8 mouse cellular contexts compared by ENCODE assay signal in the genomic region with DNA sequence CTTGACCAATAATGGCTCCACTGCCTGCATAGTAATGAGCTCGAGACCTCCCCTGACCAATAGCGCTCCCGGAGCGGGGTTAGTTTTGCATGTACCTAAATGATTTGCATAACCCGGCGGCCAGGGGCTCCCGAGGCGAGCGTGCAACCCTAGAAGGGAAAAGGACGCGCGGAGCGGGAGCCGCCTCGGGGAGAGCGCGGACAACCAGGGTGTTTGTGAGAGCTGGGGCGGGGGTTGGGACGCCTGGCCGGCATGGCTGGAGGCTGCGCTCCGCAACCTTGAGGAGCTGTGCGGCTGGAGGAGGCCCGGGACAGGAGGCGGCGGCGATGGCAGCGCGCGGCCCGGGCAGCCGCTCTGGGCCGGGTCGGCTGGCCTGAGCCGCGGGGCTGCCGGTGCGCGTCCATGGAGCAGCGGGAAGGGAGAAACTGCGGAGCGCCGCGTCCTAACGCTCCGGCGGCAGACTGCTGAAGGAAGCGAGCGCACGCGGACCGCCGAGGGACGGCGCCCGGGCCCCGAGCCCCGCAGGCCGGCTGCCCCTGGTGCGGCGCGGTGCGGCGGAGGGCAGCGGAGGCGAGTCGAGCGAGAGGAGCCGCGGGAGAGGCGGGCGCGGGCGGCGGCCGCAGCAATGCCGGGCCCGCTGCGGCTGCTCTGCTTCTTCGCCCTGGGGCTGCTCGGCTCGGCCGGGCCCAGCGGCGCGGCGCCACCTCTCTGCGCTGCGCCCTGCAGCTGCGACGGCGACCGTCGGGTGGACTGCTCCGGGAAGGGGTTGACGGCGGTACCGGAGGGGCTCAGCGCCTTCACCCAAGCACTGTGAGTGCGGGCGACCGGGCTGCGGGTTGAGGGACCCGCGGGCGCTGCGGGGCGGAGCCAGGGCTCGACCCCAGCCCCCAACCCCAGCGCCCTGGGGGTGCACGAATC. TPM values are rescaled to one million over a fixed set of nuclear protein-coding genes. Genes with fewer than 3 reads are reported as not detected.
DNase-seq lines count a peak whose midpoint lies in the region; ATAC-seq and TF ChIP-seq lines count a peak whose summit lies in the region.

A gene (plus strand): TSS at position 152 of the 918 bp plus-strand sequence.

- WGBS in forebrain, embryonic 10.5 days, result under 1% methylated on average over 109 of the region's 111 CpGs
- under 1% methylated on average over 111 of the region's 111 CpGs for WGBS in heart, embryonic 15.5 days
- WGBS in liver, embryonic 14.5 days (ENCODE audit: insufficient replicate concordance), result under 1% methylated on average over 107 of the region's 111 CpGs
- under 1% methylated on average over 103 of the region's 111 CpGs for WGBS in neural tube, embryonic 12.5 days

- H3K27ac ChIP-seq in forebrain, embryonic 10.5 days, result peak within 1 kb of the TSS; percentile 94
- H3K27ac ChIP-seq in heart, embryonic 15.5 days, result peak within 1 kb of the TSS; percentile 99
- peak within 1 kb of the TSS; percentile 77 for H3K27ac ChIP-seq in liver, embryonic 14.5 days
- H3K27ac ChIP-seq in neural tube, embryonic 12.5 days, result peak within 1 kb of the TSS; percentile 96

- peak; percentile 96 for ATAC-seq in heart, embryonic 15.5 days (replicated peaks; ENCODE audit: insufficient number of reproducible peaks, insufficient read depth, low FRiP score, low read depth)
- ATAC-seq in liver, embryonic 14.5 days (ENCODE audit: insufficient read depth), result peak; percentile 97
- peak; percentile 97 for ATAC-seq in neural tube, embryonic 12.5 days (ENCODE audit: low FRiP score, low read depth)

- no peaks in the 10 kb centered on the region for H3K36me3 ChIP-seq in forebrain, embryonic 10.5 days (replicated peaks)
- no peaks in the 10 kb centered on the region for H3K36me3 ChIP-seq in heart, embryonic 15.5 days
- no peaks in the 10 kb centered on the region for H3K36me3 ChIP-seq in liver, embryonic 14.5 days (replicated peaks; ENCODE audit: control insufficient read depth, insufficient read depth, low read depth)
- no peaks in the 10 kb centered on the region for H3K36me3 ChIP-seq in neural tube, embryonic 12.5 days

- peaks cover 39% of the 10 kb centered on the region for H3K4me1 ChIP-seq in forebrain, embryonic 10.5 days
- peaks cover 31% of the 10 kb centered on the region for H3K4me1 ChIP-seq in heart, embryonic 15.5 days (replicated peaks)
- peaks cover 20 to 28% of the 10 kb centered on the region in 2 experiments for H3K4me1 ChIP-seq in liver, embryonic 14.5 days (replicated peaks; ENCODE audit: control insufficient read depth in 2 of 2, insufficient read depth in 2 of 2, low read length in 1 of 2)
- peaks cover 37% of the 10 kb centered on the region for H3K4me1 ChIP-seq in neural tube, embryonic 12.5 days

- peak within 1 kb of the TSS; percentile 68 for H3K4me2 ChIP-seq in heart, embryonic 15.5 days
- H3K4me2 ChIP-seq in liver, embryonic 14.5 days (ENCODE audit: low read depth), result peak within 1 kb of the TSS; percentile 97
- peak within 1 kb of the TSS; percentile 87 for H3K4me2 ChIP-seq in neural tube, embryonic 12.5 days (replicated peaks)

- H3K9ac ChIP-seq in heart, embryonic 15.5 days, result peak within 1 kb of the TSS; percentile 95
- H3K9ac ChIP-seq in liver, embryonic 14.5 days (replicated peaks), result peak within 1 kb of the TSS; percentile 80
- H3K9ac ChIP-seq in neural tube, embryonic 12.5 days, result peak within 1 kb of the TSS; percentile 97

- no peak for TF ChIP-seq EP300 in liver, embryonic 14.5 days (IDR thresholded peaks at IDR 0.05; ENCODE audit: low read depth)

- DNase-seq in CD8-positive naive resting alpha-beta T cell, adult 2 months (ENCODE audit: low read depth in 2 of 2, low spot score in 2 of 2), result peak; percentile 26 to 33
- peak; percentile 94 for DNase-seq in c-Kit-positive CD71-negative TER-119-negative erythroid progenitor cells, embryonic 14.5 days (ENCODE audit: low read depth)
- DNase-seq in forebrain, embryonic 10.5 days (ENCODE audit: extremely low spot score, low spot score), result peak; percentile 96
- peak; percentile 96 to 98 for DNase-seq in kidney, postnatal 25 days
- peak; percentile 95 to 97 (median 97) for DNase-seq in liver, embryonic 14.5 days (ENCODE audit: low read depth in 3 of 3, low spot score in 3 of 3)
- peak; percentile 96 for DNase-seq in telencephalon, adult 2 months (ENCODE audit: low read depth, low spot score)

- no peaks in the 10 kb centered on the region for H3K9me3 ChIP-seq in forebrain, embryonic 10.5 days
- no peaks in the 10 kb centered on the region for H3K9me3 ChIP-seq in heart, embryonic 15.5 days (replicated peaks)
- no peaks in the 10 kb centered on the region for H3K9me3 ChIP-seq in liver, embryonic 14.5 days (ENCODE audit: control insufficient read depth, low read length)
- no peaks in the 10 kb centered on the region for H3K9me3 ChIP-seq in neural tube, embryonic 12.5 days

- TF ChIP-seq CTCF in liver, embryonic 14.5 days (IDR thresholded peaks at IDR 0.05; ENCODE audit: low read depth), result peak; percentile 18; the same call in 1 of the 2 replicates

- peaks cover 64% of the 10 kb centered on the region for H3K27me3 ChIP-seq in forebrain, embryonic 10.5 days (ENCODE audit: poor library complexity, severe bottlenecking)
- no peaks in the 10 kb centered on the region for H3K27me3 ChIP-seq in heart, embryonic 15.5 days
- H3K27me3 ChIP-seq in liver, embryonic 14.5 days (ENCODE audit: control insufficient read depth, insufficient read depth, low read length), result no peaks in the 10 kb centered on the region
- no peaks in the 10 kb centered on the region for H3K27me3 ChIP-seq in neural tube, embryonic 12.5 days (replicated peaks)

- peak within 1 kb of the TSS; percentile 85 for H3K4me3 ChIP-seq in forebrain, embryonic 10.5 days
- H3K4me3 ChIP-seq in heart, embryonic 15.5 days, result peak within 1 kb of the TSS; percentile 93
- peak within 1 kb of the TSS; percentile 56 to 84 for H3K4me3 ChIP-seq in liver, embryonic 14.5 days (ENCODE audit: insufficient read depth in 1 of 2, low read depth in 2 of 2, low read length in 2 of 2)
- H3K4me3 ChIP-seq in neural tube, embryonic 12.5 days, result peak within 1 kb of the TSS; percentile 94

RNA-seq across cellular contexts. Expression of the gene that starts here (rescaled TPM):
- 7.2 and 8.4 TPM in 2 replicates for polyA plus RNA-seq in forebrain, embryonic 10.5 days (2016; fragmentation: Nextera tagmentation; extraction: Ambion mirVana)
- 10.7 and 11.3 TPM in 2 replicates for polyA plus RNA-seq in heart, embryonic 15.5 days (2015; fragmentation: Nextera tagmentation; extraction: Ambion mirVana)
- polyA plus RNA-seq in liver, embryonic 14.5 days (2012; rRNA removed), result 2.9 and 3.0 TPM in 2 replicates
- 3.9 and 4.2 TPM in 2 replicates for polyA plus RNA-seq in liver, embryonic 14.5 days (2014; fragmentation: Nextera tagmentation; extraction: Ambion mirVana)
- polyA plus RNA-seq in neural tube, embryonic 12.5 days (2016; fragmentation: Nextera tagmentation; extraction: Ambion mirVana), result 18.2 and 19.5 TPM in 2 replicates

Comparison
In these comparisons a context has a peak if more than half of its experiments do, and no peak if none do; other contexts are left out.
1. Peak in every context shown above with its lines: DNase-seq, ATAC-seq, H3K4me3 ChIP-seq and H3K27ac ChIP-seq.
2. DNase-seq: peak in every context shown above with its lines; median percentile 97 in kidney, postnatal 25 days; 97 in liver, embryonic 14.5 days; 96 in forebrain, embryonic 10.5 days; 96 in telencephalon, adult 2 months; 94 in c-Kit-positive CD71-negative TER-119-negative erythroid progenitor cells, embryonic 14.5 days; 30 in CD8-positive naive resting alpha-beta T cell, adult 2 months.